Mouse (Mus musculus) layer of hippocampus, adult 8-10 months (tissue): ENCODE measurements at regions not wholly inside any gene's neighbourhood (a gene's known extent, or its start where the extent isn't known, plus 50 kb on each side); places are given as distances from the start of the nearest gene placed in this dataset.

Experiments
- DNase-seq, 2 experiments: peaks; one replicate each; pipeline ENCODE4 v3.0.0; 2022; ENCODE audit warnings: low spot score in 2 of 2

- no peak for DNase-seq
Observed at GRCm38 (mm10) chr14:48754080-48754720, 80.6 kb upstream of the Otx2 start.

- DNase-seq = no peak
Observed at GRCm38 (mm10) chr14:48753517-48754079, 80.0 kb upstream of the Otx2 start.

- DNase-seq = no peak
Observed at GRCm38 (mm10) chr14:48753084-48753483, 79.5 kb upstream of the Otx2 start.

- no peak for DNase-seq
Observed at GRCm38 (mm10) chr14:48752579-48752905, 78.9 kb upstream of the Otx2 start.

GRCm38 (mm10) chr14:48751751-48752578 lies 78.3 kb upstream of the Otx2 start:
- DNase-seq = no peak

GRCm38 (mm10) chr14:48750994-48751393 lies 77.4 kb upstream of the Otx2 start:
- DNase-seq = no peak

- no peak for DNase-seq
Observed at GRCm38 (mm10) chr14:48748976-48749375, 75.4 kb upstream of the Otx2 start.

- no peak for DNase-seq
Observed at GRCm38 (mm10) chr14:48747936-48748335, 74.3 kb upstream of the Otx2 start.

GRCm38 (mm10) chr14:48740942-48741602 lies 67.5 kb upstream of the Otx2 start:
- no peak for DNase-seq

GRCm38 (mm10) chr14:48739121-48739520 lies 65.5 kb upstream of the Otx2 start:
- DNase-seq = no peak

- DNase-seq = no peak
Observed at GRCm38 (mm10) chr14:48738641-48739040, 65.0 kb upstream of the Otx2 start.

- DNase-seq = no peak
Observed at GRCm38 (mm10) chr14:48738213-48738612, 64.6 kb upstream of the Otx2 start.

- no peak for DNase-seq
Observed at GRCm38 (mm10) chr14:48736969-48737860, 63.6 kb upstream of the Otx2 start.

- no peak for DNase-seq
Observed at GRCm38 (mm10) chr14:48736211-48736610, 62.6 kb upstream of the Otx2 start.

- no peak for DNase-seq
Observed at GRCm38 (mm10) chr14:48729996-48730395, 56.4 kb upstream of the Otx2 start.
